Mouse (Mus musculus): ENCODE results near the gene Vwa7.
"Not testable (repeated sequence)": the region's sequence is repeated elsewhere in the genome, so short reads cannot be mapped to it uniquely, and the experiment has no call there.

GRCm38 (mm10) chr17:34999871-35000716, 16.3 kb upstream of the Vwa7 start:
- not testable (repeated sequence) for TF ChIP-seq CTCF (IDR thresholded peaks at IDR 0.05; ENCODE audit: extremely low read depth, insufficient read depth, insufficient read length, insufficient replicate concordance)
- peak; percentile 57; the same call in 1 of the 2 replicates for TF ChIP-seq POLR2A (IDR thresholded peaks at IDR 0.05; ENCODE audit: low read depth, low read length)
